Mouse (Mus musculus) midbrain, embryonic 11.5 days (tissue): Measurements from ENCODE around the gene Aqr. TPM values are rescaled to one million over a fixed set of nuclear protein-coding genes. Genes with fewer than 3 reads are reported as not detected.

ENCODE experiments used
- ATAC-seq: fragments of 200-750 bp; cut with Nextera tagmentation; 2 replicates; pipeline ENCODE4 v1.8.0; 2017; ENCODE audit warnings: moderate TSS enrichment, moderate library complexity; ENCODE audit not compliant: low FRiP score
- DNase-seq: peaks from one replicate; pipeline ENCODE4 v3.0.0; 2015; ENCODE audit warnings: low spot score; ENCODE audit errors: missing footprints
- H3K27ac ChIP-seq: fragments of 300-500 bp; sonication (generic); 2 replicates; pipeline ENCODE4 v1.5.1; 2014; ENCODE audit warnings: low read depth, low read length
- H3K27me3 ChIP-seq: fragments of 300-500 bp; sonication (generic); 2 replicates; pipeline ENCODE4 v1.6.1; 2014; ENCODE audit warnings: mild to moderate bottlenecking, low read length, moderate library complexity, mixed read lengths; ENCODE audit not compliant: control insufficient read depth, insufficient read depth
- H3K36me3 ChIP-seq: fragments of 300-500 bp; sonication (generic); 2 replicates; pipeline ENCODE4 v1.6.1; 2014; ENCODE audit warnings: mild to moderate bottlenecking, low read length, moderate library complexity, mixed read lengths; ENCODE audit not compliant: control insufficient read depth, insufficient read depth
- H3K4me1 ChIP-seq: fragments of 300-500 bp; sonication (generic); 2 replicates; pipeline ENCODE4 v1.6.1; 2014; ENCODE audit warnings: low read length; ENCODE audit not compliant: control insufficient read depth, insufficient read depth
- H3K4me2 ChIP-seq: fragments of 300-500 bp; sonication (generic); 2 replicates; pipeline ENCODE4 v1.6.1; 2014; ENCODE audit warnings: mild to moderate bottlenecking, moderate library complexity
- H3K4me3 ChIP-seq: fragments of 300-500 bp; sonication (generic); 2 replicates; pipeline ENCODE4 v1.5.1; 2014; ENCODE audit warnings: low read depth, low read length
- H3K9ac ChIP-seq: fragments of 300-500 bp; sonication (generic); 2 replicates; pipeline ENCODE4 v1.6.1; 2014; ENCODE audit warnings: low read length
- H3K9me3 ChIP-seq: fragments of 300-500 bp; sonication (generic); 2 replicates; pipeline ENCODE4 v1.6.1; 2016; ENCODE audit warnings: low read length; ENCODE audit not compliant: control insufficient read depth
- WGBS: fragments of 180-500 bp; shearing (Covaris S2); extraction: QIAGEN DNeasy Blood & Tissue Kit; methylation state at CpG from one replicate; pipeline ENCODE4 v1.1.7; 2014; 5-methylcytosine and 5-hydroxymethylcytosine counted together
- polyA plus RNA-seq: library from polyadenylated mRNA; unstranded; fragments of >200 nt; fragmentation: Nextera tagmentation; extraction: Ambion mirVana; gene quantifications from 2 replicates; pipeline ENCODE4 v1.2.1, GENCODE M21; 2014

The Aqr gene
- polyA plus RNA-seq, 1 experiment from 2014 or later, result 65.5 TPM

DNA sequence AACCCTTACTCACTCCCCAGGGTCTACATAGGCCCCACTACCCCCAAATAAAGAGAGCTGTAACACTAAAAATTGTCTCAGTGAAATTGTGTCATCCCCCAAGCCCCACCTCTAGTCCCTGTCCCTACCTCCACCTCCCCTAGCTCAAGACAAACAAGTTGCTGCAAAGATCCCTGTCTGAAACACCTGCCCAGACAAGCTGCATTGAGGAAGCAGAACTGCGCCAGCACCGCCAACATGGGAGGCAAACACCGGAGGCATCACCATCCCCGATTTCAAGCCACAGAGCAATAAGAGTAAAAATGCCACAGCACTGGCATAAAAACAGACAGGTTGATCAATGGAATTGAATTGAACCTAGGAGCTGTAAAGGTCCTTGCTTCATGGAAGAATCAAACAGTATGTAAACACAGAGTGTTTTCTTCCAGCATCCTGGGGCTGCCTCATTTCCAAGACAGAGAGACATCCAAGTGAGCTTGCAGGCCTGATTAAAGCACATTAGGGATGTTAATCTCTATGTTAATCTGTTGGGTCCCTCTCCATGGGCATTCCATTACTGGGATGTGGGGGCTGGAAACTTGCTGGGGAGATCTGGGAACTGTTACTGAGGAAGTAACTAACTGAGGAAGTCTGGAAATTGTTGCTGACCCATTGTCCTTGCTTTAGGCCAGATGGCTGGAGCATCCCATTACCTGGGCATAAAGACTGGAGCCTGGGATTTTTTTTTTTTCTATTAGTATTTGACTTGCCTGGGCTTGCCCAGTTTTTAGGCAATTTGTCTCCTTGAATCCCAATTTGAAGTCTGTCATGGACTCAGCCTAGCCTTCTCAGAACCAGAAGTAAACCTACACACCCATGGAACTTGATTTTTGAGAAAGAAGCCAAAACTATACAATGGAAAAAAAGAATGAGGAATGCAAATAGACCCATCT lies 8.8 kb downstream of the Aqr start:
- Histone ChIP-seq H3K27ac (no peak overlapping the region), H3K9ac (no peak overlapping the region), H3K4me1 (peaks cover 9% of the 10 kb centered on the region), H3K4me2 (no peak overlapping the region), H3K27me3 (no peaks in the 10 kb centered on the region), H3K9me3 (no peaks in the 10 kb centered on the region), H3K4me3 (no peak overlapping the region), H3K36me3 (no peaks in the 10 kb centered on the region)
- no peak for DNase-seq
- no peak for ATAC-seq
- 44% methylated on average over 4 of the region's 4 CpGs for WGBS

DNA sequence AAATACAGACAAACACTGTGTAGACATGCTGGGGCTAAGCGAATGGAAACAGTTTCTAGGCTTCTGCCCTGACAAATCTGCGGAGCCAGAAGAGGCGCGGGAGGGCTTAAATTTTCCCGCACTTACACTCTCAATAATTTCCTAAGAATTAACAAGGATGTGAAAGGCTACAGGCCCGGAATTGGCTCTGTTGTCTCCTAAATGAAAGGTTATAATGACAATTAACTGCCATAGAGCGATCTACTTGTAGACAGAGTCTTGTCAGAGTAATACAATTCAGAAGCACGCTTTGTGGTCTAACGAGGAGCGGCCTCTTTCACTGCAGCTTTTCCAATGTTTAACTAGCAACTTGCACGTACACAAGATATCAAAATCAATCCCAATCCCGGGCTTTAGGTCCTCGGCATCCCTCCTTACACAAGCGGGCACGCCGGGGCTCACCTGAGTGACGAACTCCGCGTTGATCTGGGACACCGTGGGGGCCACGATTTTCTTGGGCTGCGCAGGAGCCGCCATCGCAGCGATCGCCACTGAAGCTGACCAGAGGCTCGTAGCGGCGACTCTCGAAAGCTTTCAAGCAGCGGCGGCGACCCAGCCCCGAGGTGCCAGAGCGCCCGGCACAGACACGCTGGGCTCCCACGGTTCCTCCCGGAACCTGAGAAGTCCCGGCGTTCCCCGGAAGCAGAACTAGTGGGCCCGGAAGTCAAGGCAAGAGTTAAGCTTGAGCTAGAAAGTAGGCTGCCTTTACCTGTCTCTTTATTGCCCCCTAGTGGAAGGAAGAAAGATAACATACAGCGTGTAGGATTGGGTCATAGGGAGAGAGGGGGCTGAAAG lies 12.0 kb downstream of the Aqr start:
- no peaks in the 10 kb centered on the region for H3K9me3 ChIP-seq

DNA sequence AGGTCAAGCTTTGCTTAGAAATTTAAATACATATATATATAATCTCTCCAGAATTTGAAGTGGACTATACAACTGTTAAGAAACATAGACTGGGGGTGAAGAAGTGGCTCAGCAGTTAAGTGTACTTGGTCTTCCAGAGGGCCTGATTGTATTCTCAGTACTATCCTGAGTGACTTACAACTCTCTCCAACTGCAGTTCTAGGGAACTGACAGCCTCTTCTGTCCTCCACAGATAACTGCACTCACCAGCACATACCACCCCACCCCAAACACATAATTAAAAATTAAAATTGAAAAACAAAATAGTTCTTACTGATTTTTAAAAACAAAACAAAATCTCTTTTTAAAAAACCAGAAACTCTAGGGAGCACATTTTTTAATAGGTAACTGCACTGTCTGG lies 13.6 kb downstream of the Aqr start:
- Histone ChIP-seq H3K36me3 (no peaks in the 10 kb centered on the region), H3K4me3 (no peak overlapping the region), H3K4me1 (peaks cover 9% of the 10 kb centered on the region), H3K9ac (no peak overlapping the region), H3K4me2 (no peak overlapping the region), H3K9me3 (no peaks in the 10 kb centered on the region), H3K27ac (no peak overlapping the region), H3K27me3 (no peaks in the 10 kb centered on the region)
- DNase-seq, result no peak
- no peak for ATAC-seq

More for the DNA sequence above, 12.0 kb downstream of the Aqr start:
- Histone ChIP-seq H3K27me3 (no peaks in the 10 kb centered on the region), H3K4me1 (peaks cover 9% of the 10 kb centered on the region), H3K4me2 (peak overlapping the region; percentile 90), H3K9ac (peak overlapping the region; percentile 91), H3K4me3 (peak overlapping the region; percentile 86), H3K36me3 (no peaks in the 10 kb centered on the region), H3K27ac (no peak overlapping the region)
- DNase-seq (peak; percentile 94), ATAC-seq (peak; percentile 96)
- under 1% methylated on average over 44 of the region's 44 CpGs for WGBS

DNA sequence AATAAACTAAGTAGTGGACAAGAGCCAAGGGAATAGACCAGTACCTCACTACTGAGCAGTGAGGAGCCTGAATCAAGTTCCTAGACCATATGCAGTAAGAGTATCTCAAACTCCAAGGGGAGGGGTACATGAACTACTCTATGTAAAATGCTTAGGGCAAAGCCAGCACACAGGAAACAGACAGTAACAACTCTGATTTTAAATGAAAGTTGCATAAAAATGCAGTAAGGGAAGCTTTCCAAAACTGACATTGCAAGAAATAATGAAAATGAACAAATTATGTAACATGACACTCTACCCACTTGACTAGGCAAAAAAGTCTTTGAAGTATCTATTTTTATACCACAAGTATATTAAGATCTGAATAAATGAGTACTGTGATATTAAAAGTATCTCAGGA lies 19.0 kb downstream of the Aqr start:
- DNase-seq, result no peak
- Histone ChIP-seq H3K4me1 (no peaks in the 10 kb centered on the region), H3K27me3 (no peaks in the 10 kb centered on the region), H3K27ac (no peak overlapping the region), H3K9me3 (no peaks in the 10 kb centered on the region), H3K36me3 (peaks cover 13% of the 10 kb centered on the region; the same call in 1 of the 2 replicates), H3K4me3 (no peak overlapping the region), H3K9ac (no peak overlapping the region), H3K4me2 (no peak overlapping the region)
- ATAC-seq, result no peak

DNA sequence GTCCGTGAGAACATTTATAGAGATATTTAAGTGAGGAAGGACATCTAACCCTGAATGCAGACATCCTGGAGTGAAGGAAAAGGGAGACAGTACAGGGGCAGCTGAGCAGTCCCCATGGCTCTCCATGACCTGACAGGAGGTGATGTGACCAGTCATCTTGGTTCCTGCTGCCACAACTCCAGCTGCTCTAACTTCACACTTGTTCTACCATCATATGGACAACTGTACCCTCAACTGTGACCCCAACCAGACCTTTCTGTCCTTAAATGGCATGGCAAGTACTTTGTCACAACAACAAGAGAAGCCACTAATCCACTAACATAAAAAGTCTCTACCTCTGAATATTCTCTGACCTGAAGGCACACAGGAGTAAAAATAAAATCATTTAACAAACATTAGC lies 24.8 kb downstream of the Aqr start:
- H3K9ac ChIP-seq, result no peak overlapping the region
- no peaks in the 10 kb centered on the region for H3K9me3 ChIP-seq
- ATAC-seq (no peak), DNase-seq (no peak)
- H3K27ac ChIP-seq, result no peak overlapping the region
- peaks cover 15% of the 10 kb centered on the region; the same call in 1 of the 2 replicates for H3K36me3 ChIP-seq
- WGBS, result 86% methylated on average over 1 of the region's 1 CpGs
- no peaks in the 10 kb centered on the region for H3K4me1 ChIP-seq
- H3K27me3 ChIP-seq, result no peaks in the 10 kb centered on the region
- no peak overlapping the region for H3K4me2 ChIP-seq
- no peak overlapping the region for H3K4me3 ChIP-seq

DNA sequence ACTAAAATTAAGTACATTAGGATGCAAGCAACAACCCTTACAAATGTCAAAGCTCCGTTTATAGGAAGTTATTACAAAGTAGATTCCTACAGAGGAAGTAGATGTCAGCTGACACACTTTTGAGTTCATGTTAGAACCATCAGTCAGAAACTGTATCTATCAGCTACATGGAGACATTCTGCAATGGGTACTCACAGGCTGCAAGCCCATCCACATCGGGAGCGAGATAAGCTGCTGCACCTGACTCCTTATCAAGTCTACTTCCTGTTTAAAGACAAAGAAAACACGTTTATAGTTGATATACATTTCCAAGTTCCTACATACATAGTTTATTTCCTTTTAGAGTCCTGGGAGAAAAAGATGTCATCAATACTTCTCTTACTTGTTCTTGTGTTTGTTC lies 29.5 kb downstream of the Aqr start:
- no peak for ATAC-seq
- H3K9ac ChIP-seq, result no peak overlapping the region
- peaks cover 4% of the 10 kb centered on the region; the same call in 1 of the 2 replicates for H3K36me3 ChIP-seq
- H3K27ac ChIP-seq, result no peak overlapping the region
- H3K9me3 ChIP-seq, result no peaks in the 10 kb centered on the region
- no peak overlapping the region for H3K4me3 ChIP-seq
- H3K27me3 ChIP-seq, result no peaks in the 10 kb centered on the region
- WGBS, result 87% methylated on average over 4 of the region's 4 CpGs
- DNase-seq, result no peak
- H3K4me2 ChIP-seq, result no peak overlapping the region
- H3K4me1 ChIP-seq, result no peaks in the 10 kb centered on the region

DNA sequence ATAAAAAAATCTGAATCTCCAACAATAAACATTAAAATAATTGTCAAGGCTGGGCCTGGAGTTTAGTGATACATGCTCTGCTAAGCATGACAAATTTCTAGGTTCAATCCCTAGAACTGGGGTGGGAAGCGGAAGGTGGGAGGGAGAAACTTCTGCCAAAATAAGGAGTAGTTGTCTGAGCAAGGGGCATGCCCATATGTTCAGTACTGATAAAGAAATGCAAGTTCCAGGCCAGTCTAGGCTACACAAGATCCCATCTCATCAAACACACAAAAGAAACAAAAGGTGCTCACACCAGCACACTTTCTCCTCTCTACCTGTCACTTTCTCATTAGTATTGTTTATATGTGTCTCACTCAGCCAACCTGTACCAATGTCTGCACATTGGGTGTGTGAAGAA lies 30.2 kb downstream of the Aqr start:
- H3K9ac ChIP-seq, result no peak overlapping the region
- H3K9me3 ChIP-seq, result no peaks in the 10 kb centered on the region
- DNase-seq, result no peak
- H3K4me2 ChIP-seq, result no peak overlapping the region
- 86% methylated on average over 1 of the region's 1 CpGs for WGBS
- H3K4me3 ChIP-seq, result no peak overlapping the region
- H3K4me1 ChIP-seq, result no peaks in the 10 kb centered on the region
- no peak for ATAC-seq
- peaks cover 4% of the 10 kb centered on the region; the same call in 1 of the 2 replicates for H3K36me3 ChIP-seq
- no peak overlapping the region for H3K27ac ChIP-seq
- no peaks in the 10 kb centered on the region for H3K27me3 ChIP-seq

DNA sequence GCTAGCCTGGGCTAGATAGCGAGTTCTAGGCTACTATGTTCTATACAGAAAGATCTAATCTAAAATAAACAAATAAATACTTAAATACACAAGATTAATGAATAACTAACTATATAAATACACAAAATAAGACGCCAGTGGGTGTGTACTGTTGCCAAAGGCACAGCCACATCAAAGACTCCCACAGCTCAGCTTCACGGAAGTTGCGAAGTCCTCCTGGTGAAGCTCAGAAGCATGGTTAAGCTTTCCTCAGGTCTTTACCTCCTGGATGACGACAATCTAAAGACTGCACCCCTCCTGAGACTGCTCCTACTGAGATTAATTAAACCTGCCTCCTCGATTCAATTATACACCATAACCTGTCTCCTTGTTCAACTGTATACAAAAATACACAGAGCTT lies 33.6 kb downstream of the Aqr start:
- ATAC-seq (no peak), DNase-seq (no peak)
- Histone ChIP-seq H3K9ac (no peak overlapping the region), H3K27ac (no peak overlapping the region), H3K36me3 (peaks cover 9% of the 10 kb centered on the region; the same call in 1 of the 2 replicates), H3K9me3 (no peaks in the 10 kb centered on the region), H3K4me1 (no peaks in the 10 kb centered on the region), H3K4me3 (no peak overlapping the region), H3K4me2 (no peak overlapping the region), H3K27me3 (no peaks in the 10 kb centered on the region)
- 91% methylated on average over 6 of the region's 6 CpGs for WGBS
